8 mouse cellular contexts compared by ENCODE assay signal in genomic region chr1:154511736-154512135, GRCm38 (mm10).
"Had no signal": no experiment of that assay in that cellular context is flagged by ENCODE, and none has a peak within 500 bp of the region (broad histone marks: within the 10 kb centered on the region; RNA-seq: fewer than 3 reads in every experiment).

No protein-coding gene starts in this region.

- DNase-seq: liver, postnatal 0 days; lung, adult 2 months; lung, postnatal 14 days; lung, postnatal 36 days; right cerebral cortex, postnatal 14 days; thymus, adult 18-20 months; thymus, postnatal 14 days; thymus, postnatal 36 days had no signal
